Mouse (Mus musculus) heart, embryonic 14.5 days (tissue): ENCODE data around the gene Cpne8. TPM values are rescaled to one million over a fixed set of nuclear protein-coding genes. Genes with fewer than 3 reads are reported as not detected.

ENCODE experiments used
- ATAC-seq: fragments of 200-750 bp; cut with Nextera tagmentation; 2 replicates; pipeline ENCODE4 v1.8.0; 2017; ENCODE audit warnings: low read depth, moderate TSS enrichment; ENCODE audit not compliant: insufficient number of reproducible peaks, insufficient read depth, low FRiP score
- H3K27ac ChIP-seq, 2 experiments: fragments of 200-500 bp in 1 of 2; fragments of 300-500 bp in 1 of 2; sonication (generic) in 1 of 2; replicated peaks in 1 of 2; 2 replicates each; pipeline ENCODE4 v1.5.1; 2012 to 2014; ENCODE audit warnings: low read depth in 2 of 2, low read length in 2 of 2, control low read depth in 1 of 2, mild to moderate bottlenecking in 1 of 2, mixed read lengths in 1 of 2; ENCODE audit not compliant: control insufficient read depth in 1 of 2, insufficient read depth in 1 of 2
- H3K27me3 ChIP-seq: fragments of 300-500 bp; sonication (generic); 2 replicates; pipeline ENCODE4 v1.6.1; 2014; ENCODE audit warnings: mild to moderate bottlenecking, low read length, control low read depth; ENCODE audit not compliant: control insufficient read depth, insufficient read depth
- H3K36me3 ChIP-seq: fragments of 300-500 bp; sonication (generic); 2 replicates; pipeline ENCODE4 v1.6.1; 2014; ENCODE audit warnings: mild to moderate bottlenecking, control low read depth, low read length, mixed read lengths; ENCODE audit not compliant: control insufficient read depth, insufficient read depth
- H3K4me1 ChIP-seq, 2 experiments: fragments of 200-500 bp in 1 of 2; fragments of 300-500 bp in 1 of 2; sonication (generic) in 1 of 2; 2 replicates each; pipeline ENCODE4 v1.6.1; 2012 to 2014; ENCODE audit warnings: low read length in 2 of 2, control low read depth in 1 of 2, mixed read lengths in 1 of 2; ENCODE audit not compliant: control insufficient read depth in 2 of 2, insufficient read depth in 2 of 2
- H3K4me2 ChIP-seq: fragments of 300-500 bp; sonication (generic); 2 replicates; pipeline ENCODE4 v1.6.1; 2014; ENCODE audit warnings: mild to moderate bottlenecking, low read length
- H3K4me3 ChIP-seq, 2 experiments: fragments of 200-500 bp in 1 of 2; fragments of 300-500 bp in 1 of 2; sonication (generic) in 1 of 2; 2 replicates each; pipeline ENCODE4 v1.5.1; 2012 to 2014; ENCODE audit warnings: low read length in 2 of 2, mild to moderate bottlenecking in 2 of 2, control low read depth in 1 of 2, low read depth in 1 of 2, moderate library complexity in 1 of 2; ENCODE audit not compliant: control insufficient read depth in 1 of 2, insufficient read depth in 1 of 2
- H3K9ac ChIP-seq: fragments of 300-500 bp; sonication (generic); 2 replicates; pipeline ENCODE4 v1.6.1; 2014; ENCODE audit warnings: mild to moderate bottlenecking, low read length
- H3K9me3 ChIP-seq: fragments of 300-500 bp; sonication (generic); 2 replicates; pipeline ENCODE4 v1.6.1; 2016; ENCODE audit warnings: low read length, control low read depth; ENCODE audit not compliant: control insufficient read depth
- WGBS: fragments of 180-500 bp; shearing (Covaris S2); extraction: QIAGEN DNeasy Blood & Tissue Kit; methylation state at CpG from one replicate; pipeline ENCODE4 v1.1.7; 2014; 5-methylcytosine and 5-hydroxymethylcytosine counted together
- polyA plus RNA-seq: library from polyadenylated mRNA; unstranded; fragments of >200 nt; fragmentation: Nextera tagmentation; extraction: Ambion mirVana; gene quantifications from 2 replicates; pipeline ENCODE4 v1.2.1, GENCODE M21; 2014

The Cpne8 gene
- polyA plus RNA-seq, 1 experiment from 2014 or later: 6.3 TPM

GRCm38 (mm10) chr15:90542126-90542525, 137.1 kb downstream of the Cpne8 start:
- no peaks in the 10 kb centered on the region for H3K9me3 ChIP-seq
- H3K27me3 ChIP-seq: no peaks in the 10 kb centered on the region
- no peak overlapping the region for H3K4me3 ChIP-seq
- H3K4me1 ChIP-seq: peaks cover 7 to 12% of the 10 kb centered on the region in 2 experiments; a peak in 3 of 4 replicates
- no peak for ATAC-seq
- H3K27ac ChIP-seq: peak overlapping the region; percentile 14; a peak in 1 of 4 replicates
- no peak overlapping the region for H3K4me2 ChIP-seq
- H3K9ac ChIP-seq: no peak overlapping the region
- no peaks in the 10 kb centered on the region for H3K36me3 ChIP-seq

- WGBS: 38% methylated on average over 5 of the region's 5 CpGs
- ATAC-seq: no peak
Observed at GRCm38 (mm10) chr15:90536311-90537202, 142.7 kb downstream of the Cpne8 start.

GRCm38 (mm10) chr15:90535730-90536129, 143.5 kb downstream of the Cpne8 start:
- Histone ChIP-seq H3K4me1 (peaks cover 4 to 16% of the 10 kb centered on the region in 2 experiments; a peak in 3 of 4 replicates), H3K9ac (no peak overlapping the region), H3K4me3 (no peak overlapping the region), H3K27me3 (no peaks in the 10 kb centered on the region), H3K9me3 (no peaks in the 10 kb centered on the region), H3K27ac (no peak overlapping the region; a peak in 1 of 4 replicates), H3K36me3 (no peaks in the 10 kb centered on the region), H3K4me2 (peak overlapping the region; percentile 21; the same call in 1 of the 2 replicates)
- 38% methylated on average over 7 of the region's 7 CpGs for WGBS
- no peak for ATAC-seq

More at GRCm38 (mm10) chr15:90536311-90537202, 142.7 kb downstream of the Cpne8 start:
- Histone ChIP-seq H3K4me2 (peak overlapping the region; percentile 21; the same call in 1 of the 2 replicates), H3K36me3 (no peaks in the 10 kb centered on the region), H3K27me3 (no peaks in the 10 kb centered on the region), H3K4me3 (no peak overlapping the region), H3K27ac (no peak overlapping the region), H3K9ac (no peak overlapping the region), H3K4me1 (peaks cover 6 to 19% of the 10 kb centered on the region in 2 experiments; a peak in 3 of 4 replicates), H3K9me3 (no peaks in the 10 kb centered on the region)

- no peak overlapping the region for H3K4me3 ChIP-seq
- no peak for ATAC-seq
- H3K9ac ChIP-seq: no peak overlapping the region
- no peaks in the 10 kb centered on the region for H3K36me3 ChIP-seq
- H3K9me3 ChIP-seq: no peaks in the 10 kb centered on the region
- no peak overlapping the region for H3K27ac ChIP-seq
- no peaks in the 10 kb centered on the region for H3K27me3 ChIP-seq
- no peak overlapping the region for H3K4me2 ChIP-seq
- WGBS: 88% methylated on average over 4 of the region's 4 CpGs
- H3K4me1 ChIP-seq: no peaks in the 10 kb centered on the region
Observed at GRCm38 (mm10) chr15:90512769-90513168, 166.5 kb downstream of the Cpne8 start.

GRCm38 (mm10) chr15:90497080-90497479, 182.2 kb downstream of the Cpne8 start:
- H3K9ac ChIP-seq: no peak overlapping the region
- H3K4me1 ChIP-seq: no peaks in the 10 kb centered on the region
- no peak overlapping the region for H3K27ac ChIP-seq
- H3K36me3 ChIP-seq: no peaks in the 10 kb centered on the region
- WGBS: 89% methylated on average over 3 of the region's 3 CpGs
- H3K27me3 ChIP-seq: no peaks in the 10 kb centered on the region
- no peaks in the 10 kb centered on the region for H3K9me3 ChIP-seq
- no peak overlapping the region for H3K4me3 ChIP-seq
- ATAC-seq: no peak
- H3K4me2 ChIP-seq: no peak overlapping the region

GRCm38 (mm10) chr15:90491558-90491957, 187.7 kb downstream of the Cpne8 start:
- no peak overlapping the region for H3K4me3 ChIP-seq
- H3K36me3 ChIP-seq: no peaks in the 10 kb centered on the region
- H3K4me1 ChIP-seq: no peaks in the 10 kb centered on the region
- H3K9ac ChIP-seq: no peak overlapping the region
- no peaks in the 10 kb centered on the region for H3K9me3 ChIP-seq
- 65% methylated on average over 6 of the region's 6 CpGs for WGBS
- no peak for ATAC-seq
- no peaks in the 10 kb centered on the region for H3K27me3 ChIP-seq
- no peak overlapping the region for H3K27ac ChIP-seq
- no peak overlapping the region for H3K4me2 ChIP-seq

- Histone ChIP-seq H3K4me1 (no peaks in the 10 kb centered on the region), H3K4me3 (no peak overlapping the region), H3K27me3 (no peaks in the 10 kb centered on the region), H3K36me3 (no peaks in the 10 kb centered on the region), H3K27ac (no peak overlapping the region), H3K4me2 (no peak overlapping the region), H3K9me3 (no peaks in the 10 kb centered on the region), H3K9ac (no peak overlapping the region)
- no peak for ATAC-seq
- WGBS: 74% methylated on average over 7 of the region's 7 CpGs
Observed at GRCm38 (mm10) chr15:90490186-90490585, 189.0 kb downstream of the Cpne8 start.
